Mouse (Mus musculus): ENCODE data around the gene Cnksr3. TPM values are rescaled to one million over a fixed set of nuclear protein-coding genes. Genes with fewer than 3 reads are reported as not detected.

The Cnksr3 gene
- polyA plus RNA-seq, 1 experiment from 2014 or later, result 15.2 TPM

- H3K27ac ChIP-seq (ENCODE audit: low read depth, low read length), result no peak overlapping the region
- no peaks in the 10 kb centered on the region for H3K27me3 ChIP-seq (ENCODE audit: control insufficient read depth, insufficient read depth, low read length)
- 91% methylated on average over 6 of the region's 6 CpGs for WGBS
- H3K4me2 ChIP-seq (replicated peaks; ENCODE audit: low read depth, low read length), result no peak overlapping the region
- no peak overlapping the region for H3K9ac ChIP-seq (ENCODE audit: low read depth, low read length)
- H3K36me3 ChIP-seq (ENCODE audit: control insufficient read depth, insufficient read depth, low read length), result no peaks in the 10 kb centered on the region
- 0 out of 2 replicates have a peak, but pooled peaks cover 4% of the 10 kb centered on the region for H3K9me3 ChIP-seq (ENCODE audit: control insufficient read depth, low read length)
- no peak overlapping the region for H3K4me3 ChIP-seq (ENCODE audit: low read length)
- ATAC-seq (ENCODE audit: low FRiP score, low TSS enrichment), result no peak
- no peaks in the 10 kb centered on the region for H3K4me1 ChIP-seq (ENCODE audit: control insufficient read depth, insufficient read depth, low read length)
Measured at GRCm38 (mm10) chr10:7111462-7112000, 100.5 kb downstream of the Cnksr3 start.

GRCm38 (mm10) chr10:7103872-7104271 is 108.2 kb downstream of the Cnksr3 start:
- Histone ChIP-seq H3K27me3 (ENCODE audit: control insufficient read depth, insufficient read depth, low read length) (no peaks in the 10 kb centered on the region), H3K9ac (ENCODE audit: low read depth, low read length) (no peak overlapping the region), H3K36me3 (ENCODE audit: control insufficient read depth, insufficient read depth, low read length) (no peaks in the 10 kb centered on the region), H3K4me3 (ENCODE audit: low read length) (no peak overlapping the region), H3K27ac (ENCODE audit: low read depth, low read length) (no peak overlapping the region), H3K4me2 (replicated peaks; ENCODE audit: low read depth, low read length) (no peak overlapping the region), H3K4me1 (ENCODE audit: control insufficient read depth, insufficient read depth, low read length) (no peaks in the 10 kb centered on the region), H3K9me3 (ENCODE audit: control insufficient read depth, low read length) (0 out of 2 replicates have a peak, but pooled peaks cover 4% of the 10 kb centered on the region)
- WGBS, result 54% methylated on average over 1 of the region's 1 CpGs
- no peak for ATAC-seq (ENCODE audit: low FRiP score, low TSS enrichment)

GRCm38 (mm10) chr10:7077971-7078370 is 134.1 kb downstream of the Cnksr3 start:
- Histone ChIP-seq H3K36me3 (ENCODE audit: control insufficient read depth, insufficient read depth, low read length) (no peaks in the 10 kb centered on the region), H3K27me3 (ENCODE audit: control insufficient read depth, insufficient read depth, low read length) (no peaks in the 10 kb centered on the region), H3K4me1 (ENCODE audit: control insufficient read depth, insufficient read depth, low read length) (no peaks in the 10 kb centered on the region), H3K4me2 (replicated peaks; ENCODE audit: low read depth, low read length) (no peak overlapping the region), H3K4me3 (ENCODE audit: low read length) (no peak overlapping the region), H3K9me3 (ENCODE audit: control insufficient read depth, low read length) (no peaks in the 10 kb centered on the region), H3K27ac (ENCODE audit: low read depth, low read length) (no peak overlapping the region), H3K9ac (ENCODE audit: low read depth, low read length) (no peak overlapping the region)
- ATAC-seq (ENCODE audit: low FRiP score, low TSS enrichment), result no peak
- WGBS, result 81% methylated on average over 1 of the region's 1 CpGs

GRCm38 (mm10) chr10:7077389-7077808 is 134.6 kb downstream of the Cnksr3 start:
- whole genome bisulfite sequencing, result 54% methylated on average over 7 of the region's 7 CpGs
- Histone ChIP-seq H3K9ac (ENCODE audit: low read depth, low read length) (no peak overlapping the region), H3K4me2 (replicated peaks; ENCODE audit: low read depth, low read length) (no peak overlapping the region), H3K36me3 (ENCODE audit: control insufficient read depth, insufficient read depth, low read length) (no peaks in the 10 kb centered on the region), H3K27me3 (ENCODE audit: control insufficient read depth, insufficient read depth, low read length) (no peaks in the 10 kb centered on the region), H3K4me3 (ENCODE audit: low read length) (no peak overlapping the region), H3K4me1 (ENCODE audit: control insufficient read depth, insufficient read depth, low read length) (no peaks in the 10 kb centered on the region), H3K27ac (ENCODE audit: low read depth, low read length) (peak overlapping the region; percentile 65; the same call in 1 of the 2 replicates), H3K9me3 (ENCODE audit: control insufficient read depth, low read length) (no peaks in the 10 kb centered on the region)
- ATAC-seq (ENCODE audit: low FRiP score, low TSS enrichment), result peak; percentile 47; the same call in 1 of the 2 replicates

GRCm38 (mm10) chr10:7076662-7077211 is 135.3 kb downstream of the Cnksr3 start:
- H3K9me3 ChIP-seq (ENCODE audit: control insufficient read depth, low read length), result no peaks in the 10 kb centered on the region
- H3K27me3 ChIP-seq (ENCODE audit: control insufficient read depth, insufficient read depth, low read length), result no peaks in the 10 kb centered on the region
- 23% methylated on average over 7 of the region's 8 CpGs for WGBS
- peak; percentile 71 for ATAC-seq (ENCODE audit: low FRiP score, low TSS enrichment)
- H3K36me3 ChIP-seq (ENCODE audit: control insufficient read depth, insufficient read depth, low read length), result no peaks in the 10 kb centered on the region
- H3K27ac ChIP-seq (ENCODE audit: low read depth, low read length), result peak overlapping the region; percentile 74; the same call in 1 of the 2 replicates
- H3K4me2 ChIP-seq (replicated peaks; ENCODE audit: low read depth, low read length), result peak overlapping the region; percentile 27; the same call in 1 of the 2 replicates
- peak overlapping the region; percentile 28; the same call in 1 of the 2 replicates for H3K9ac ChIP-seq (ENCODE audit: low read depth, low read length)
- peak overlapping the region; percentile 10; the same call in 1 of the 2 replicates for H3K4me3 ChIP-seq (ENCODE audit: low read length)
- H3K4me1 ChIP-seq (ENCODE audit: control insufficient read depth, insufficient read depth, low read length), result no peaks in the 10 kb centered on the region

GRCm38 (mm10) chr10:7076201-7076600 is 135.8 kb downstream of the Cnksr3 start:
- Histone ChIP-seq H3K4me3 (ENCODE audit: low read length) (peak overlapping the region; percentile 10; the same call in 1 of the 2 replicates), H3K27me3 (ENCODE audit: control insufficient read depth, insufficient read depth, low read length) (no peaks in the 10 kb centered on the region), H3K4me2 (replicated peaks; ENCODE audit: low read depth, low read length) (peak overlapping the region; percentile 27; the same call in 1 of the 2 replicates), H3K9ac (ENCODE audit: low read depth, low read length) (no peak overlapping the region), H3K4me1 (ENCODE audit: control insufficient read depth, insufficient read depth, low read length) (no peaks in the 10 kb centered on the region), H3K27ac (ENCODE audit: low read depth, low read length) (peak overlapping the region; percentile 74; the same call in 1 of the 2 replicates), H3K9me3 (ENCODE audit: control insufficient read depth, low read length) (no peaks in the 10 kb centered on the region), H3K36me3 (ENCODE audit: control insufficient read depth, insufficient read depth, low read length) (no peaks in the 10 kb centered on the region)
- peak; percentile 84 for ATAC-seq (ENCODE audit: low FRiP score, low TSS enrichment)
- 6% methylated on average over 8 of the region's 8 CpGs for WGBS

GRCm38 (mm10) chr10:7075661-7076060 is 136.4 kb downstream of the Cnksr3 start:
- H3K36me3 ChIP-seq (ENCODE audit: control insufficient read depth, insufficient read depth, low read length), result no peaks in the 10 kb centered on the region
- H3K27ac ChIP-seq (ENCODE audit: low read depth, low read length), result no peak overlapping the region
- 93% methylated on average over 2 of the region's 2 CpGs for WGBS
- no peak overlapping the region for H3K4me3 ChIP-seq (ENCODE audit: low read length)
- no peaks in the 10 kb centered on the region for H3K9me3 ChIP-seq (ENCODE audit: control insufficient read depth, low read length)
- no peak overlapping the region for H3K9ac ChIP-seq (ENCODE audit: low read depth, low read length)
- H3K4me2 ChIP-seq (replicated peaks; ENCODE audit: low read depth, low read length), result no peak overlapping the region
- H3K27me3 ChIP-seq (ENCODE audit: control insufficient read depth, insufficient read depth, low read length), result no peaks in the 10 kb centered on the region
- ATAC-seq (ENCODE audit: low FRiP score, low TSS enrichment), result no peak
- H3K4me1 ChIP-seq (ENCODE audit: control insufficient read depth, insufficient read depth, low read length), result no peaks in the 10 kb centered on the region

- Histone ChIP-seq H3K4me2 (replicated peaks; ENCODE audit: low read depth, low read length) (no peak overlapping the region), H3K9me3 (ENCODE audit: control insufficient read depth, low read length) (no peaks in the 10 kb centered on the region), H3K9ac (ENCODE audit: low read depth, low read length) (no peak overlapping the region), H3K27ac (ENCODE audit: low read depth, low read length) (no peak overlapping the region), H3K36me3 (ENCODE audit: control insufficient read depth, insufficient read depth, low read length) (no peaks in the 10 kb centered on the region), H3K27me3 (ENCODE audit: control insufficient read depth, insufficient read depth, low read length) (no peaks in the 10 kb centered on the region), H3K4me3 (ENCODE audit: low read length) (no peak overlapping the region), H3K4me1 (ENCODE audit: control insufficient read depth, insufficient read depth, low read length) (no peaks in the 10 kb centered on the region)
- WGBS, result 75% methylated on average over 2 of the region's 2 CpGs
- ATAC-seq (ENCODE audit: low FRiP score, low TSS enrichment), result no peak
Measured at GRCm38 (mm10) chr10:7074231-7074630, 137.8 kb downstream of the Cnksr3 start.

- Histone ChIP-seq H3K4me3 (ENCODE audit: low read length) (no peak overlapping the region), H3K36me3 (ENCODE audit: control insufficient read depth, insufficient read depth, low read length) (no peaks in the 10 kb centered on the region), H3K4me2 (replicated peaks; ENCODE audit: low read depth, low read length) (no peak overlapping the region), H3K4me1 (ENCODE audit: control insufficient read depth, insufficient read depth, low read length) (no peaks in the 10 kb centered on the region), H3K9me3 (ENCODE audit: control insufficient read depth, low read length) (no peaks in the 10 kb centered on the region), H3K27ac (ENCODE audit: low read depth, low read length) (no peak overlapping the region), H3K27me3 (ENCODE audit: control insufficient read depth, insufficient read depth, low read length) (no peaks in the 10 kb centered on the region), H3K9ac (ENCODE audit: low read depth, low read length) (no peak overlapping the region)
- ATAC-seq (ENCODE audit: low FRiP score, low TSS enrichment), result no peak
- WGBS, result 73% methylated on average over 5 of the region's 5 CpGs
Measured at GRCm38 (mm10) chr10:7070924-7071323, 141.1 kb downstream of the Cnksr3 start.
